10 mouse cellular contexts compared by ENCODE assay signal in genomic region chr13:44977483-44978141, GRCm38 (mm10). TPM values are rescaled to one million over a fixed set of nuclear protein-coding genes. Genes with fewer than 3 reads are reported as not detected.
DNase-seq lines count a peak whose midpoint lies in the region; ATAC-seq and TF ChIP-seq lines count a peak whose summit lies in the region.
"Had no signal": no experiment of that assay in that cellular context is flagged by ENCODE, and none has a peak within 500 bp of the region (broad histone marks: within the 10 kb centered on the region; RNA-seq: fewer than 3 reads in every experiment).

No protein-coding gene starts in this region.

- DNase-seq in cerebellum, adult 2 months = peak in 1 of 2 experiments; percentile 30
- no peak for DNase-seq in cerebellum, adult 9-11 months
- peak; percentile 85 for DNase-seq in lung, postnatal 0 days (ENCODE audit: low spot score)
- DNase-seq in lung, postnatal 4 days = no peak
- DNase-seq in splenic B cell, adult 2 months (ENCODE audit: low read depth, low spot score) = peak; percentile 61
- DNase-seq in cerebellum, postnatal 36 days = no peak
- no peak for DNase-seq in gastrocnemius, adult 8-10 months (ENCODE audit: low spot score in 2 of 2)
- DNase-seq: heart, postnatal 14 days had no signal

- TF ChIP-seq POLR2A in cerebellum, adult 2 months (IDR thresholded peaks at IDR 0.05; ENCODE audit: borderline replicate concordance, insufficient read depth, low read length) = no peak

- 78% methylated on average over 2 of the region's 2 CpGs for WGBS in cerebellum, adult 2 months
- 90% methylated on average over 2 of the region's 2 CpGs for WGBS in lung, postnatal 0 days
- WGBS in hindbrain, embryonic 13.5 days = 62% methylated on average over 2 of the region's 2 CpGs

- H3K4me2 ChIP-seq in lung, postnatal 0 days (replicated peaks; ENCODE audit: low read depth, low read length) = no peak overlapping the region
- H3K4me2 ChIP-seq in hindbrain, embryonic 13.5 days = no peak overlapping the region

- no peaks in the 10 kb centered on the region; the same call in 1 of the 2 replicates for H3K36me3 ChIP-seq in lung, postnatal 0 days (ENCODE audit: insufficient read depth, low read length)
- peaks cover 5% of the 10 kb centered on the region for H3K36me3 ChIP-seq in hindbrain, embryonic 13.5 days
- peaks cover 9% of the 10 kb centered on the region for H3K36me3 ChIP-seq in splenic B cell, adult 2 months (ENCODE audit: control insufficient read depth, insufficient read depth, low read length, poor library complexity, severe bottlenecking)

- TF ChIP-seq EP300 in lung, postnatal 0 days (IDR thresholded peaks at IDR 0.05) = no peak

- H3K27me3 ChIP-seq in cerebellum, adult 2 months (ENCODE audit: control insufficient read depth, insufficient read depth, low read length) = no peaks in the 10 kb centered on the region
- H3K27me3 ChIP-seq in lung, postnatal 0 days (replicated peaks; ENCODE audit: insufficient read depth, low read length) = no peaks in the 10 kb centered on the region
- H3K27me3 ChIP-seq in hindbrain, embryonic 13.5 days = no peaks in the 10 kb centered on the region
- H3K27me3 ChIP-seq in splenic B cell, adult 2 months (ENCODE audit: control insufficient read depth, insufficient read depth, low read length, poor library complexity, severe bottlenecking) = no peaks in the 10 kb centered on the region

- H3K4me1 ChIP-seq in cerebellum, adult 2 months (ENCODE audit: control insufficient read depth, insufficient read depth, low read length) = no peaks in the 10 kb centered on the region
- no peaks in the 10 kb centered on the region for H3K4me1 ChIP-seq in lung, postnatal 0 days (ENCODE audit: insufficient read depth, low read depth, low read length)
- peaks cover 11% of the 10 kb centered on the region; the same call in 1 of the 2 replicates for H3K4me1 ChIP-seq in hindbrain, embryonic 13.5 days (replicated peaks)

- TF ChIP-seq CTCF in cerebellum, adult 2 months (IDR thresholded peaks at IDR 0.05; ENCODE audit: borderline replicate concordance, insufficient read depth, low read depth, low read length) = 0 out of 2 replicates have a peak, but pooled peaks have one; percentile 23
- TF ChIP-seq CTCF in lung, postnatal 0 days (IDR thresholded peaks at IDR 0.05) = peak; percentile 75

- H3K4me3 ChIP-seq in cerebellum, adult 2 months (replicated peaks; ENCODE audit: insufficient read depth, low read depth, low read length) = no peak overlapping the region
- H3K4me3 ChIP-seq in lung, postnatal 0 days (ENCODE audit: low read depth, low read length) = no peak overlapping the region
- H3K4me3 ChIP-seq in hindbrain, embryonic 13.5 days = no peak overlapping the region

- ATAC-seq in lung, postnatal 0 days = no peak
- 0 out of 2 replicates have a peak, but pooled peaks have one; percentile 24 for ATAC-seq in hindbrain, embryonic 13.5 days (ENCODE audit: low FRiP score)

- H3K9me3 ChIP-seq in lung, postnatal 0 days (ENCODE audit: low read length) = no peaks in the 10 kb centered on the region
- no peaks in the 10 kb centered on the region for H3K9me3 ChIP-seq in hindbrain, embryonic 13.5 days

- H3K27ac ChIP-seq in cerebellum, adult 2 months (ENCODE audit: insufficient read depth, low read length) = no peak overlapping the region
- no peak overlapping the region for H3K27ac ChIP-seq in lung, postnatal 0 days (ENCODE audit: low read length)
- peak overlapping the region; percentile 61; the same call in 1 of the 2 replicates for H3K27ac ChIP-seq in hindbrain, embryonic 13.5 days
- H3K27ac ChIP-seq: macrophage had no signal

- H3K9ac ChIP-seq in lung, postnatal 0 days (replicated peaks; ENCODE audit: low read depth) = no peak overlapping the region
- H3K9ac ChIP-seq in hindbrain, embryonic 13.5 days = no peak overlapping the region

RNA-seq across cellular contexts. Expression of gene Dtnbp1, which starts 24.3 kb away (rescaled TPM):
- 89.8 and 109 TPM in 2 replicates for polyA plus RNA-seq in cerebellum, adult 2 months (2012; rRNA removed)
- polyA plus RNA-seq in lung, postnatal 0 days (2015; fragmentation: Nextera tagmentation; extraction: Ambion mirVana) = 60.0 and 67.2 TPM in 2 replicates
- 111 and 123 TPM in 2 replicates for polyA plus RNA-seq in hindbrain, embryonic 13.5 days (2015; fragmentation: Nextera tagmentation; extraction: Ambion mirVana)
- total RNA-seq in gastrocnemius, adult 8-10 months (2022) = 10 to 100 TPM; 65.6 to 74.7 (median 66.2) TPM

Comparison
In these comparisons a context has a peak if more than half of its experiments do, and no peak if none do; other contexts are left out.
1. DNase-seq: peak in lung, postnatal 0 days (single experiment) and splenic B cell, adult 2 months (single experiment); none in cerebellum, adult 9-11 months (single experiment), lung, postnatal 4 days (0 of 2), cerebellum, postnatal 36 days (0 of 2) and gastrocnemius, adult 8-10 months (0 of 2).